Mouse (Mus musculus) ES-E14 (cell line): ENCODE results near the gene Polr1e. TPM values are rescaled to one million over a fixed set of nuclear protein-coding genes. Genes with fewer than 3 reads are reported as not detected.
"Not testable (repeated sequence)": the region's sequence is repeated elsewhere in the genome, so short reads cannot be mapped to it uniquely, and the experiment has no call there.

Experiments
- DNase-seq: peaks from one replicate; pipeline ENCODE4 v3.0.0-alpha.2; 2013; ENCODE audit warnings: low read depth, low spot score
- H3K27ac ChIP-seq: 2 replicates; pipeline ENCODE4 v1.5.1; 2012; ENCODE audit warnings: low read depth, mild to moderate bottlenecking, low read length, moderate library complexity, mixed read lengths; ENCODE audit not compliant: poor library complexity, insufficient read depth, severe bottlenecking
- H3K36me3 ChIP-seq: 2 replicates; pipeline ENCODE4 v1.6.1; 2012; ENCODE audit warnings: mild to moderate bottlenecking, low read length, moderate library complexity, mixed read lengths; ENCODE audit not compliant: control insufficient read depth, poor library complexity, insufficient read depth, severe bottlenecking
- H3K4me1 ChIP-seq, 2 experiments: fragments of 150-350 bp in 1 of 2; sonication (generic) in 1 of 2; 2 replicates each; pipeline ENCODE4 v1.6.1; 2012; ENCODE audit warnings: low read length in 2 of 2, mild to moderate bottlenecking in 1 of 2, mixed read lengths in 1 of 2; ENCODE audit not compliant: control insufficient read depth in 2 of 2, insufficient read depth in 2 of 2, poor library complexity in 1 of 2
- H3K4me3 ChIP-seq, 2 experiments: fragments of 150-350 bp in 1 of 2; sonication (generic) in 1 of 2; 2 replicates each; pipeline ENCODE4 v1.5.1; 2012; ENCODE audit warnings: low read length in 2 of 2, low read depth in 1 of 2, mild to moderate bottlenecking in 1 of 2, mixed read lengths in 1 of 2; ENCODE audit not compliant: insufficient read depth in 1 of 2, poor library complexity in 1 of 2, severe bottlenecking in 1 of 2
- H3K9ac ChIP-seq: 2 replicates; pipeline ENCODE4 v1.6.1; 2012; ENCODE audit warnings: low read depth, mild to moderate bottlenecking, low read length, mixed read lengths; ENCODE audit not compliant: poor library complexity, insufficient read depth, severe bottlenecking
- H3K9me3 ChIP-seq: fragments of 150-350 bp; sonication (generic); 2 replicates; pipeline ENCODE4 v1.6.1; 2012; ENCODE audit warnings: low read depth, mild to moderate bottlenecking, low read length; ENCODE audit not compliant: control insufficient read depth, insufficient read depth
- CHD2 ChIP-seq: IDR thresholded peaks from 2 replicates; pipeline ENCODE4 v1.6.1; 2014; ENCODE audit warnings: mild to moderate bottlenecking, low read depth, low read length, inconsistent platforms
- HCFC1 ChIP-seq: IDR thresholded peaks from 2 replicates; pipeline ENCODE4 v1.6.1; 2012; ENCODE audit warnings: low read length, inconsistent platforms, borderline replicate concordance; ENCODE audit not compliant: insufficient read depth
- MAFK ChIP-seq: IDR thresholded peaks from 2 replicates; pipeline ENCODE4 v1.6.1; 2014; ENCODE audit warnings: mild to moderate bottlenecking, low read depth, low read length, inconsistent platforms; ENCODE audit not compliant: insufficient read depth
- ZC3H11A ChIP-seq: IDR thresholded peaks from 2 replicates; pipeline ENCODE4 v1.6.1; 2012; ENCODE audit warnings: low read depth, mild to moderate bottlenecking, inconsistent platforms, low read length, borderline replicate concordance
- ZNF384 ChIP-seq: IDR thresholded peaks from 2 replicates; pipeline ENCODE4 v1.6.1; 2012; ENCODE audit warnings: low read depth, low read length, inconsistent platforms
- in situ Hi-C, 2 experiments: fragments of 600-800 bp; cut with MboI; formaldehyde crosslinking; loops; one replicate each; pipeline ENCODE4 v1.15.1; 2025; ENCODE audit warnings: low sequenced_read_pairs in 2 of 2, inconsistent platforms in 1 of 2; ENCODE audit not compliant: unreplicated experiment in 2 of 2
- total RNA-seq: library from RNA; depleted of rRNA; stranded (reverse); fragments of 300-350 nt; gene quantifications from 2 replicates; pipeline ENCODE4 v1.2.3, GENCODE M21; 2012

The Polr1e gene
- total RNA-seq, 1 experiment, result 33.0 TPM

DNA sequence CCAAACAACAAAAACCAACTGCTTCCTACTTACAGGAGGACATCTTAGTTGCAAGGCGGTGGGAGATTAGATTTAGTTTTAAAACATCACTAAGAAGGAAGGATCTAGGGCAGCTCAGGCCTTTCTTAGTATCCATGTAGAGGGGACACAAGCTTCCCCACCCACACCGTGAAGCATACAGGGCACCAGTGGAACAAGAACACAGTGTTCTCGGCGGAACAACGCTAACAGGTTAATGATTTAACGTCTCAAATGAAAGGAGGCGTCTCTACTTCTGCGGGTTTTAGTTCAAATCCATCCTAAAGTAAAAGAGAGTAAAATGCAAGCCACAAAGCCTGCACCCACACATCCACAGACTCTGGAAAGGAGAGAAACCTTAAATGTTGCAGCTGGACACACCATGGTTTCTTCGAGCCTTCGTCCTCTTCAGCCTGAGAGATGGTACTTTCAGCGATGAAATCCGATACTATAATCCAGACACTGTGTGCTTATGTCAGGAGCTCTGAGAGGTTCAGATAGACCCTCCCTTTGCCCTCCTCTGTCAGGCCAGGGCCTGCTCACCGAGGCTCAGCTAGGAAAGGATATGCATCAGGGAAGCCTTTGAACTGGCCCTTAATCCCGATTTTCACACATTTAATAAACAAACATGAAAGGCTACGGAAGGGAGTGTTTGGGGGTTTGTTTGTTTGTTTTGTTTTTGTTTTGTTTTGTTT is 54.0 kb downstream of the Polr1e start:
- H3K4me1 ChIP-seq, result peaks cover 2% of the 10 kb centered on the region in 2 experiments; a peak in 1 of 4 replicates
- no peaks in the 10 kb centered on the region for H3K36me3 ChIP-seq
- H3K9ac ChIP-seq, result no peak overlapping the region
- H3K9me3 ChIP-seq, result no peaks in the 10 kb centered on the region
- no peak overlapping the region for H3K4me3 ChIP-seq
- no peak for DNase-seq
- H3K27ac ChIP-seq, result no peak overlapping the region
- in situ Hi-C loops, result no loop called here
- TF ChIP-seq HCFC1, result no peak
- no peak for TF ChIP-seq ZNF384
- TF ChIP-seq CHD2, result no peak
- no peak for TF ChIP-seq ZC3H11A
- no peak for TF ChIP-seq MAFK

GRCm38 (mm10) chr4:45073544-45073943 is 55.2 kb downstream of the Polr1e start:
- Histone ChIP-seq H3K9me3 (no peaks in the 10 kb centered on the region), H3K9ac (no peak overlapping the region), H3K36me3 (no peaks in the 10 kb centered on the region), H3K27ac (no peak overlapping the region), H3K4me3 (no peak overlapping the region), H3K4me1 (peaks cover 2% of the 10 kb centered on the region in 2 experiments; a peak in 1 of 4 replicates)
- TF ChIP-seq ZC3H11A (no peak), ZNF384 (no peak), CHD2 (no peak), MAFK (no peak), HCFC1 (no peak)
- in situ Hi-C loops, result no loop called here
- DNase-seq, result no peak

GRCm38 (mm10) chr4:45081041-45081440 is 62.7 kb downstream of the Polr1e start:
- in situ Hi-C loops, result not testable (repeated sequence)

DNA sequence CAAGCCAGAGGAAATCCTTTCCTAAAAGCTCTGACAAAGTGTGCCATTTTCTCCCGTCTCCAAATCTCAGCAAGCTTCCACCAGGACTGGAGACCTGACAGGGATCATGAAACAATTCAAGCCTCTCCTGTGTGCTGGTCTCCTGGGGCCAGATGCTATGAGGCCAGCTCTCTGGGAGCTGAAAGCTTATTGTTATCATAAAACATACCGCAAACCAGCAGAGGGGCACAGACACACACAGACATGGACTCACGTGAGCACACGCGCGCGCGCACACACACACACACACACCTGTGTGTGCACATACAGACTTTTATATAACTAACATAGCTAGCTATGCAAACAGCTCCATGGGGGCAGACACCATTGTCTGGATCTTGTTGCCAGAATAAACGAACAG is 64.6 kb downstream of the Polr1e start:
- Histone ChIP-seq H3K9ac (no peak overlapping the region; the same call in 1 of the 2 replicates), H3K36me3 (no peaks in the 10 kb centered on the region), H3K4me3 (no peak overlapping the region), H3K9me3 (no peaks in the 10 kb centered on the region), H3K4me1 (peaks cover 0 to 9% of the 10 kb centered on the region in 2 experiments; a peak in 1 of 4 replicates), H3K27ac (no peak overlapping the region)
- in situ Hi-C loops, result no loop called here
- TF ChIP-seq HCFC1, result no peak
- no peak for TF ChIP-seq CHD2
- TF ChIP-seq MAFK, result no peak
- TF ChIP-seq ZNF384, result no peak
- TF ChIP-seq ZC3H11A, result no peak
- DNase-seq, result no peak

More at GRCm38 (mm10) chr4:45081041-45081440, 62.7 kb downstream of the Polr1e start:
- not testable (repeated sequence) for H3K4me1 ChIP-seq, DNase-seq, H3K4me3 ChIP-seq, H3K36me3 ChIP-seq, H3K9ac ChIP-seq, H3K9me3 ChIP-seq, H3K27ac ChIP-seq
